Mouse (Mus musculus): ENCODE measurements at regions not wholly inside any gene's neighbourhood (a gene's known extent, or its start where the extent isn't known, plus 50 kb on each side); places are given as distances from the start of the nearest gene placed in this dataset.

DNA sequence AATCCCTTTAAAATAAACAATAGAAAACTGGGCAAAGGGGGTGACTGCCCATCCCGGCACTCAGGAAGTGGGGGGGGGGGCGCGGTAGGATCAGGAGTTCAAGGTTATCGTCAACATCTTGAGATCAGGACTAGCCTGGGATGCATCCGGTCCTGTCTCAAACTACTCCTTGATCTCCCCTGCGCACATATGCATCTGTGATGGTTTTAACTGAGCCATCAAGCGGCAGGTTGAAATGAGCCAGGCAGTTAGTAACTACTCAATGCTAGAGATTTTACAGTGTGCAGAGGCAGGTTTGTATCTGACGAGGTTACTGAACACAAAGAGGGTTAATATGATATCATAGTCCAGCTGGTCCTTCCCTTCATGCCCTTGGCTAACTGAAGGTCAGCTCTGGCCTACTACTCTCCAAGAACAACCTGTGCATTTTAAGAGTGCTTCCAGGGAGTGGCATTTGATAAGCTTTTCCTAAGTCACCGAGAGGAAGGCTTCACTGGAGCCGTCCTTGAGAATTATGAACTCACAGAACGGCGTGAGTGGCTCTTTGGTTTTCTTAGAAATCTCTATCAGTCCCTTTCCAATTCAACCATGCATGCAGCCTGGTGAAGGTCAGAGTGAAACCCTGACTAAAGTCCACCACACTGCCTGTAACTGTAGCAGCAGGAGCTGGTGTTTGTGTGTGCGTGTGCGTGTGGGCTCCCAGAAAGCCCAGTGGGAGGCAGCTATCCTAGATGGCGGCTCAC lies 340.1 kb downstream of the Diras2 start:
- in situ Hi-C loops (cut with MboI, MseI): no loop called here

DNA sequence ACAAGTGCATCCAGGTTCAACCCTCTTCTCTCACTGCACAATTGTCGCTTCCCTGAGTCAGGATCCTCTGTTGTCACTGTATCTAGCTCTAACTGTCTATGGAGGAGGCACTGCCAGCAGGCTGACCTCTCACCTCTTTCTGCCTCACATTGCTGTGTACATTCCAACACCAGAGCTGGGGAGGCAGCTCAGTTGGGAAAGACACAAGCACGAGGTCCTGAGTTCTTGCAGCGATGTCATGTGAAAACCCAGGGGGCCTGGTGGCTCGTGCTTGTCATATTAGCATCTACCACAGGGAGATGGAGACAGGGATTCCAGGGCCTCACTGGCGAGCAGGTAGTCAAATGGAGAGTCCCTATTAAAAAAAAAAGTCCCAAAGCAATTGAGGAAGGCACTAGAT lies 334.2 kb downstream of the Diras2 start:
- in situ Hi-C loops (cut with MboI, MseI): no loop called here

DNA sequence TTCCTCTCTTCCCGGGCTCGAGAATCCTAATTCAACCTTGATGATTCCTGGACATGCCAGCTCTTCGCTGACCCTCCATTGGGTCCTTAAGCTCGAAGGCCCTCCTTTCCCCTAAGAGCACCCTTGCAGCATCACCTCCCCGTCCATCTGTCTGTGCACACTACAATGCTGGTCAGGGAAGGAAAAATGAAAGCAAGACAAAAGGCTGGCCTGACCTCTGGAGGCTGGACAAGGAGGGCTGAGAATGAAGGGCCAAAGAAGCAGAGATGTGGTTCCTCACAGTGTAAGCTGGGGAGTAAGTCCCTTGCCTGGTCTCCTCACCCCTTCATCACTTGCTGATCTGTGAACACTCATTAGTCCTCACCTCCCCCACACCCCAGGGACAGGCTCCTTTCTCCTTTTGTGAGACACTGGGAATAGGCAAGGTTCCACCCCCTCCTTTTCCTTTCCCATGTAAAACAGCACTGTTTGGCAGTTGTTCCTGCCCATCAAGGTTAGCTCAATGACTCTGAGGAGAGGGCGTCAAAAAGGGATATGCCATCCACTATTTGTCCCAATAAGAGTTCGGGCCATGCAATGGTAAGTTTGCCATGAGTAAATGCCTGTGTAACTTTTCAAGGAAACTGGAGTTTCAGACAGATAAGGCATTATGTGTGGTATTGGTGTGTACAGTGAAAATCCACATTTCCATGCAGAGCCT lies 332.3 kb downstream of the Diras2 start:
- in situ Hi-C loops (cut with MboI, MseI): no loop called here

- in situ Hi-C loops (cut with MboI, MseI): no loop called here
Observed at GRCm38 (mm10) chr13:52202372-52202771, 328.7 kb downstream of the Diras2 start.

- in situ Hi-C loops (cut with MboI, MseI): no loop called here
Observed at GRCm38 (mm10) chr13:52205951-52206350, 325.1 kb downstream of the Diras2 start.

GRCm38 (mm10) chr13:52216343-52216742 lies 314.7 kb downstream of the Diras2 start:
- in situ Hi-C loops (cut with MboI, MseI): no loop called here

GRCm38 (mm10) chr13:52217066-52217465 lies 314.0 kb downstream of the Diras2 start:
- in situ Hi-C loops (cut with MboI, MseI): no loop called here

DNA sequence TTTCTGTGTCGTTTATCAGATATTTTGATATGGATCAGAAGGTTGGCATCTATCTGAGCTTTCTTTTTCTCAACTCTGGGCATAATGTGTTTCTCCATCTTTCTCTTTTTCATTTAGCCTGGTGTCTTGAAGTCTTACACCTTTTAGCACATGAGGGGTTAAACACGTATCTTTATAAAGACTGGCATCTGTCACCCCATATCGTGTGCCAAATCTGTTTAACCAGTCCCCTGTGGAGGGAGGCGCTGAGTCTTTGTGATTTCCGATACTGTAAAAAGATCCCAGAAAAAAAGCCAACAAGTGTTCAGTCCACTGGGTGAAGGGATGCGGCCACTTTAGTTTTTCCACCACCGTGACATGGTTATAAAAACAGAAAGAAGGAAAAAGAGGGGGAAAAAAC lies 313.3 kb downstream of the Diras2 start:
- in situ Hi-C loops (cut with MboI, MseI): no loop called here

- in situ Hi-C loops (cut with MboI, MseI): loop anchor here (5.0 kb wide), 1 partner anchor 385 kb away; no protein-coding TSS in a partner anchor
Observed at GRCm38 (mm10) chr13:52222315-52223097, 308.6 kb downstream of the Diras2 start.

- in situ Hi-C loops (cut with MboI, MseI): loop anchor here (5.0 kb wide), 1 partner anchor 386 kb away; no protein-coding TSS in a partner anchor
Observed at GRCm38 (mm10) chr13:52223098-52223962, 307.7 kb downstream of the Diras2 start.

- in situ Hi-C loops (cut with MboI, MseI): no loop called here
Observed at GRCm38 (mm10) chr13:52233971-52234370, 297.1 kb downstream of the Diras2 start.

DNA sequence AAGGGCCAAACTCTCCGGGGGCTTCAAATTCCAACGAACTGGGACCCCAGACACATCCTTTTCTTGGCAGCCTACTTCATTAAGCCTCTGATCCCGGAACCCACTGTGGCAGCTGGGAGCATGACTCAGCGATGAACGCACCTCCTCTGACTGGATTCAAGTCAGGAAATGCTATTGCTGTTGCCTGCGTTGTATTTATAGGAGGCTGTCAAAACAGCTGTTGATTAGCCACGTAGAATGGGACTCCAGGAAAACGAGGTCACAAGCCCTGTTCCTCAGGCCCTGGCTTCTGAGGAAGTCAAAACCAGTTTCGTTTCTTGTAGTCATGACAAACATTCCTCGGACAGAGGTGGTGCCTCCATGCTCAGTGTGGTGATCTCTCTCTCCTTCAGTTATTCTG lies 295.0 kb downstream of the Diras2 start:
- in situ Hi-C loops (cut with MboI, MseI): no loop called here

- in situ Hi-C loops (cut with MboI, MseI): no loop called here
Observed at GRCm38 (mm10) chr13:52239563-52239962, 291.5 kb downstream of the Diras2 start.

DNA sequence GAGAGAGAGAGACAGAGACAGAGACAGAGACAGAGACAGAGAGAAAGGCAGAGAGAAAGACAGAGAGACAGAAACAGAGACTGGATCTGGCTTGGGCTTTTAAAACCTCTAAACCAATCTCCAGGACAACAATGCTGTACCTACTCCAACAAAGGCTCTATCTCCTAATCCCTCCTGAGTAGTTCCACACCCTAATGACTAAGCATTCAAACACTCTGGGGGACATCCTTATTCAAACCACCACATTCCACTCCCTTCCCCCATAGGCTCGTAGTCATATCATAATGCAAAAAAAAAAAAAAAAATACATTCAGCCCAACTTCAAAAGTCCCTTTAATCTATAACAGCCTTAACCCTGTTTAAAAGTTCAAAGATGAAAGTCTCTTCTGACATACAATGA lies 289.3 kb downstream of the Diras2 start:
- in situ Hi-C loops (cut with MboI, MseI): no loop called here

DNA sequence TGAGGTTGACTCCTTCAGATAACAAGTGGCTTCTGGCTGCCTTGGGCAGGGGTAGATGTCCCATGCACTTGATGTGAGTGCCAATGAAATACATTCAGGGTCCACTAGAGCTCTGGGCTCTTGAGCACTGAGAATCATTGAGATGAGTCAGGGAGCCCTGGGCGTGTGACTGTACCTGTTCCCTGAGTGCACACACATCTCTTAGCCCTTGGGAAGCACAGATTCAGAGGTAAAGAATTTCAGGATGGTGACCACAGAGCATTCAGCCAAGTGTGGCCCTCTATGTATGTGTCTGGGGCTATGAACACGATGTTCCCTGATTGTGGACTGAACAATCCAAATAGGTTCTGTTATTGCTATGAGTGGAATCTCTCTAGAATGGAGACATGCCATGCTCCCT lies 281.6 kb downstream of the Diras2 start:
- in situ Hi-C loops (cut with MboI, MseI): no loop called here

- in situ Hi-C loops (cut with MboI, MseI): loop anchor here (5.0 kb wide), 1 partner anchor 287 kb away; no protein-coding TSS in a partner anchor
Observed at GRCm38 (mm10) chr13:52250371-52250770, 280.7 kb downstream of the Diras2 start.

- in situ Hi-C loops (cut with MboI, MseI): loop anchor here (5.0 kb wide), 1 partner anchor 285 kb away; no protein-coding TSS in a partner anchor
Observed at GRCm38 (mm10) chr13:52252303-52252702, 278.8 kb downstream of the Diras2 start.

GRCm38 (mm10) chr13:52252726-52253125 lies 278.4 kb downstream of the Diras2 start:
- in situ Hi-C loops (cut with MboI, MseI): loop anchor here (5.0 kb wide), 1 partner anchor 285 kb away; no protein-coding TSS in a partner anchor

- in situ Hi-C loops (cut with MboI, MseI): loop anchor here (5.0 kb wide), 1 partner anchor 284 kb away; no protein-coding TSS in a partner anchor
Observed at GRCm38 (mm10) chr13:52253138-52253537, 277.9 kb downstream of the Diras2 start.

- in situ Hi-C loops (cut with MboI, MseI): loop anchor here (5.0 kb wide), 1 partner anchor 283 kb away; no protein-coding TSS in a partner anchor
Observed at GRCm38 (mm10) chr13:52254185-52254584, 276.9 kb downstream of the Diras2 start.

GRCm38 (mm10) chr13:52255697-52256096 lies 275.4 kb downstream of the Diras2 start:
- in situ Hi-C loops (cut with MboI, MseI): loop anchor here (5.0 kb wide), 1 partner anchor 367 kb away; no protein-coding TSS in a partner anchor
